Mouse (Mus musculus): ENCODE results near the gene Fnbp1.

- TF ChIP-seq CTCF (IDR thresholded peaks at IDR 0.05; ENCODE audit: borderline replicate concordance, control insufficient read depth, extremely low read depth, insufficient read depth, low read length, poor library complexity), result no peak
- TF ChIP-seq POLR2A (IDR thresholded peaks at IDR 0.05; ENCODE audit: control insufficient read depth, extremely low read depth, insufficient read depth, low read length, poor library complexity), result no peak
Observed at GRCm38 (mm10) chr2:31077574-31077973, 64.2 kb downstream of the Fnbp1 start.
